Mouse (Mus musculus): ENCODE data around the gene Slc25a39.
A peak's percentile ranks its signal among the peaks of the same experiment; 100 is the strongest.

Slc25a39 gene

DNA sequence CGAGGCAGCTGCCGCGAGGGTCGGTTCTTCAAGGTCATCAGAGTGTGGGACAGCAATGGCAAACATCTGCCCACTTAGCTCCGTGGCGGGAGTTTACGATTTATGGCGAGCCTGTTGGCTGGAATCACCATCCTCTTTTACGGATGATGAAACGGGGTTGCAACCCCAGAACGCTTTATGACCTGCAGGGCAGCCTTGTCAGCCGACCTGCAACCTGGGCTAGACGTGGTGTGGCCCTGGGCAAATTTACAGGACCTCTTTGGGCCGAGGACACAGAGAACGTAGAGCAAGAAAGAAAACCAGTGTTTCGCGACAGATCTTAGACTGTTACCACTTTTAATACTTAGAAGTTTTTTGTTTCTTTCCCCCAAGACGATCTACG lies at the start of gene Slc25a39:
Gene Slc25a39 (minus strand): TSS at position 113 of the 382 bp plus-strand sequence.
- DNase-seq (ENCODE audit: low spot score): no peak

GRCm38 (mm10) chr11:102455740-102456396 lies 48.1 kb upstream of the Slc25a39 start:
- DNase-seq (ENCODE audit: low spot score): peak; percentile 94

DNA sequence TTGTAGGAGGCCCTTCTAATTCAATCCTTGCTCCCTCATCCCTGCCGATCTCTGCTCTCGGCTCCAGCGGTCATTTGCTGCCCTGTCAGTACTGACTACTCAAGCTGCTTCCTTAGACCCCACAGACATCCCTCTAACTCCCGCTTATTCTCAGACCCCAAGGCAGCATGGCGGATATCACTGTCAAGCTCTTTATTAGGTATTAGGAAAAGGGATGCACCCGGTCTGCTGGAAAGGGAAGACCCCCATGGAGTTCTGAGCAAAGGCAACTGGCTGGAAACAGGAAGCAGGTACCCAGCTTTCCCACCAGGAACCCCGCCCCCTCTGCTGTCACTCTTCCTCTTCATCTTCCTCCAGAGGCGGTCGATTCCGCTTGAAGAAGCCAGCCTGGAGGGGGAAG lies 45.4 kb upstream of the Slc25a39 start:
- no peak for DNase-seq (ENCODE audit: low spot score)

DNA sequence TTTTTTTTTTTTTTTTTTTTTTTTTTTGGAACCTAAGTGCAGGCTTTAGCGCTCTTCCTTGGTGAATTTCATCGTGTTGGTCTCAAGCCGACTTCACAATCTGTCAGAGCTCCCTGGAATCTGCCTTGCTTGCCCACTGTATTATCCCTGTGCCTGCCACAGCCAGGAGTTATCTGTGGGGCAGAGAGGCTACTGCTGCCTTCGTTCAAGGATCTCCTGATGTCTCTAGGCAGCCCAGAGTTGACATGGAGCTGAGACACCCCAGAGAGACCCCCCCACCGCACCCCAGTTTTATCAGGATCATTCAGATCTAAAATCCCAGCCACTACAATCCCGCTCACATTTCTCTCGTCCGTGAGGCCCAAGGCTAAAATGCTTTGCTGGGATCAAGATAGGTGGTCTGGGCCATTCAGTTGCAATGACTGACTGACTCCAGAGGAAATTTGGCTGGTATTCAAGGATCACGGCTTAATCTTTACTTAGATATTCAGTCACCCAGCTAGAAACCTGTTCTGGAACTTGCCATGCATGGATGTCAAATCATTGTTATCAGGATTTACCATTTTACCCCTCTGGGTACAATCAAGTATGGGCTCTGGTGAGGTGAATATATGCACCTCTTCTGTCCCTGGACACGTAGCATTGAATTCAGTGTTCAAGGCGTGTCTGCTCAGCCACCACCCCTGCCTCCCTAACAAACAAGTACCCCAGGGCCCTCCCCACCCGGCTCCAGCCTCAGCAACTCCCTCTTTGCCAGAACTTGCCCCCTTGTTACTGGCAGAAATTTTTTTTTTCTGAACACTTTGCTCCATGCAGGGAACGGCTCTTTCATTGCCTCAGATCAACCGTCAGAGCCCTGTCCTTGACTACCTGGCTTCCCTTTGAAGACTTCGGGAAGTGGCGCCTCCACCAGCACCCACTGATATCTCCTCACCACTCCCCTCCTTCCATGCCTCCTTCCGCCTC lies 41.6 kb upstream of the Slc25a39 start:
- no peak for DNase-seq (ENCODE audit: low spot score)

DNA sequence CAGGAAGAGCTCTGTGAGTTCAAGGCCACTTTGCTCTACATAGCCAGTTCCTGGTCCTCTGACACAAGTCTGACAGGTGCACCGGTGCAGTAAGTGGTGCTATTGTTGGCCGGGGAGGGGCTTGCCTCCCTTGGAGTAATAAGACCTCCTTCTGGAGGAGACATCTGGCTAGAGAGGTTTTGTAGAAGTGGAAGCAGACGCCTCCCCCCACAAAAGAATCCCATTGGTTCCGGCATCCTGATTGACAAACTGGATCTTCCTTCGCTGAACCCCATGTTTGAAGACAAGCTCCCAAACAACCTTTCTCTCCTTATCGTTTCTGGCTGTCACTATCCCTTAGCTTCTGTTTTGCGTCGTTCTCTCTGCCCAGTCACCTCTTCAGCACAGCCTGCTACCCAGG lies 40.6 kb upstream of the Slc25a39 start:
- DNase-seq (ENCODE audit: low spot score): no peak

GRCm38 (mm10) chr11:102447497-102447896 lies 39.8 kb upstream of the Slc25a39 start, which contains the start of gene Fam171a2:
Gene Fam171a2 (minus strand): TSS chr11:102447682.
- DNase-seq (ENCODE audit: low spot score): peak; percentile 85

DNA sequence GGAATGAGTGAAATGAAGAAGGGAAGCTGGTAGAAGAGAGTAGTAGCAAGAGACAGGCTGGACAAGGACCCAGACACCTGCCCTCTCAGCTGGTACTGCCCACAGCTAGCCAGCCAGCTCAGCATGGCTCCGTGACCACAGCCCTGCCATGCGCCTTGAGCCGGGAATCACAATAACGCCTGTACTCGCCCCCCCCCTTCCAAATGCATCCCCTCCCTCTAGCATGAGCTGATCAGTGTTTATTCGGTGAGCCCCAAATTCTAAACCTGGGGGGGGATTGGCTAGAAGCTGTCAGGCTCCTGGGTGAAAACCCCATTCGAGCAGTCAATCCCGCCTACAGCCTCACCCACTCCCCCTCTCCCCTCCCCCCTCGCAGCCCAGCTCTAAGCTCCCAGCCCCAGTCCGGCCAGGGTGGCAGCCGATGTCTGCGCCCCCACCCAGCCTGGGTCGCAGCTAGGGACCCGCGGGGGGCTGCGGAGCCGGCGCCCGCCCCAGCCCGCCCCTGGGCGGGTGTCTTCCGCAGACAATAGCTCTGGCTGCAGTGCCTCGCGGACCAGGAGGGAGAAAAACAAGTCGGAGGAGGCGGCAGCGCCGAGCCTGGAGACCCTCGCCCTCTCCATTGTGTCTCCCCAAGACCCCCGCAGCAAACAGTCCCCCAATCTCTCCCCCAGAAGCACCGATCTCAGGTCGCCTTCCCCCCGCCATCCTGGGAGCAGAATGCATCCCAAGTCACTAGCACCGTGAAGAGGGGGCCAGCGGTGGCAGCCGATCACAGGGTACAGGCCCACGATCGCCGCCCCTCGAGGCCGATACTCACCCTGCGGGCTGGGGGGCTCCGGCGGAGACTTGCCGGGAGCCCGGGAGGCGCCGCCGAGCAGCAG lies 39.1 kb upstream of the Slc25a39 start:
- peak; percentile 74 for DNase-seq (ENCODE audit: low spot score)

DNA sequence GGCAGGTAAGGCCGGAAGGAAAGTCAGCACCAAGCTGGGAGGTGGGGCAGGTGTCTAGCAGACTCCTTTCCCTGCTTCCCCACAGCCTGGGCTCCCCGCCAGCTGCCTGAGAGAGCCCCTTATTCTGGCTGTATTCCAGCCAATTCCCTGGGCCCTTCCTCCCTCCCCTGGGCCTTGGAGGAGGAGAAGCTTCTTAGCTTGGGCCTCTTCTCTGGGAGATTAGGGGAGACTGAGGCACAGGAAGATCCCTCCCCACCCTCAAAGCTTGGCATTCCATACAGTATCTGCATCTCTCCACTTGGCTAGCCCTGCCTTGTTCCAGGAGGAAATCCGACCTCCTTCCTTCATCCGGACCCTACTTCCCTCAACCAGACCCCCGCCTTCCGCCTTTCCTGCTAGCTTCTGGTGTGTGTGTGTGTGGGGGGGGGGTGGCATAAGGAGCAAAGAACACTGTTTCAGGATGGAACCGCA lies 38.2 kb upstream of the Slc25a39 start:
- DNase-seq (ENCODE audit: low spot score): no peak

DNA sequence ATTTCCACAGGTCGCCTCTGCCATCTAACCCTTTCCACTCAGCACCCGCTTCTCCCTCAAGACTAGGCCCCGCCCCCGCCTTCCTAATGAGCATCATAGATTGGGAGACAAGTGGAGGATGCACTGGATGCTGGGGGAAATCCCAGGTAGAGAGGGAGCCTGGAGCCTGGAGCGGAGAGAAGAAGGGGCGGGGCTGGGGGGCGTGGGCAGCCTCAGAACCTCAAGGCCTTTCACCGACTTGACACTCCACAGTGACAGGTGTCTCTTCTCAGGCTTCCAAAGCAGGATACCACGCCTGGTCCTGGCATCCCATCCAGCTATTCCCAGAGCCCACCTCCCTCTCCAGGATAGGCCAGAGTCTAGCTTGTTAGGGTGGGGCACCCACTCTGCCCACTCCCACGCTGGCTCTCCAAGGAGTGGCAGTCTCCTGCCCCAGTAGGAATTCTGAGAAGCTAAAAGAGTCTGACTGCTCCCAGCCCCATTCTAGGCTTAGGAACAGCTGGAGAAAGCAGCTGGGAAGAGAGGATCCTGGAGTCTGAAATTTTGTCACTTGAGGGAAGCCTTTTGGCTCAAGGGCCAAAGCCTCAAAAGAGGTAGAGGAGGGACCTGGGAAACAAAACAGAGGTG lies 37.6 kb upstream of the Slc25a39 start:
- DNase-seq (ENCODE audit: low spot score): peak; percentile 25

DNA sequence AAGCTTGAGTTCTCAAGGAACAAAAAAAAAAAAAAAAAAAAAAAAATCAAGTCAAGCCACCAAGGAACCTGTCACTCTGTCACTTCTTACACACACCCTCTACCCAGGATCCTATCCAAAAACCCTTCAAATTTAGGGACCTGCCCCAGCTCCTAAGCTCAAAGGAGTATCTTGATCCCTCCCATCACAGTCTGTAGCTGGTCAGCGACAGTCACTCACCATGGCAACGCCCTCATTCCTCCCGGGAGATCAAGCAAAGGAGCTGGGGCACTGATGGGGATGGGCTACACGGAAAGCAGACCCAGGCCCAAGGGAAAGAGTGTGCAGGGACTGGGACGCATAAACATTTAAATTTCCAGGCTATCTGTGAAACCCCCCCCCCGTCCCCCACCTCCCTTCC lies 37.0 kb upstream of the Slc25a39 start:
- peak; percentile 56 for DNase-seq (ENCODE audit: low spot score)

GRCm38 (mm10) chr11:102444321-102444720 lies 36.6 kb upstream of the Slc25a39 start:
- no peak for DNase-seq (ENCODE audit: low spot score)

DNA sequence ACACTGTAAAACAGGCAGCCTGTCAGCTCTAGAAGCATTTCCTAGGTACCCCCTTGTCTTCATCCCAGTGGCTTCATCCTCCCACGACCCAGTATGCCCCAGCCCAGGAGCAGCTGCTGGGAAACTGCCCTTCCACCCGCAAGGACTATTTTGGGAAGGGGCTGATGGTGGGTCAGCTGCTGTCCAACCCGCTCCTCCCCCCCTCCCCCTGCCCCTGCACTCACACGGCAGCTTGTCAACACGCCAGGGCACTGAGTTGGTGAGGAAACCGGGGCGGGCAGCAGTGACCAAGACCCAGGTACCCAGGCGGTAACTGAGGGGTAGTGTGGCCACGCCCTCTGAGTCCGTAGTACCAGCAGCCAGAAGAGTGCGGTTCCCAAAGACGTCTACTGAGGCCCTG lies 36.0 kb upstream of the Slc25a39 start:
- no peak for DNase-seq (ENCODE audit: low spot score)

DNA sequence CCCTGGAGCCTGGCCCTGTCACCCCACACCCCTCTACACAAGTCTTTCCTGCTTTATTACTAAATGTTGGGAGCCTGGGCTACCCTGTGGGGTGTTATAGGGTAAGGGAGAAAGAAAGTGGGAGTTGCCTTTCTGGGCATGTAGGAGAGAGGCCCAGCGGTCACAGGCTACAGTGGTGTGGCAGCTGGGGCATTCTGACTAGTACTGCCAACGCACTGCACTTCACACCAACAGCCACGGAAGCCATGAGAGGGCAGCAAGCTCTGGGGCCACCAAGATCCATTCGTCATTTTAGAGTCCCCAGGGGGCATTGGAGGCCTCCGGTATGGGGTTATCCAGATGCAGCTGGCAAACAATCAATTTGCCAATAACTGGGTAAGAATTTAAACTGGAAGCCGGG lies 34.3 kb upstream of the Slc25a39 start:
- DNase-seq (ENCODE audit: low spot score): no peak

GRCm38 (mm10) chr11:102441434-102441833 lies 33.7 kb upstream of the Slc25a39 start:
- peak; percentile 19 for DNase-seq (ENCODE audit: low spot score)

- DNase-seq (ENCODE audit: low spot score): no peak
Measured at GRCm38 (mm10) chr11:102440255-102440654, 32.5 kb upstream of the Slc25a39 start.

GRCm38 (mm10) chr11:102439093-102440082 lies 31.6 kb upstream of the Slc25a39 start:
- DNase-seq (ENCODE audit: low spot score): no peak

- DNase-seq (ENCODE audit: low spot score): peak; percentile 91
Measured at GRCm38 (mm10) chr11:102438212-102439092, 30.7 kb upstream of the Slc25a39 start.

GRCm38 (mm10) chr11:102437120-102438061 lies 29.6 kb upstream of the Slc25a39 start:
- DNase-seq (ENCODE audit: low spot score): peak; percentile 78
